Mouse (Mus musculus) kidney, embryonic 16.5 days (tissue): Measurements from ENCODE around the gene Srek1. TPM values are rescaled to one million over a fixed set of nuclear protein-coding genes. Genes with fewer than 3 reads are reported as not detected.

Source experiments
- ATAC-seq: fragments of 200-750 bp; cut with Nextera tagmentation; 2 replicates; pipeline ENCODE4 v1.8.0; 2017; ENCODE audit warnings: moderate TSS enrichment; ENCODE audit not compliant: low FRiP score, low TSS enrichment
- H3K27ac ChIP-seq: fragments of 300-500 bp; sonication (generic); 2 replicates; pipeline ENCODE4 v1.5.1; 2014; ENCODE audit warnings: low read length
- H3K27me3 ChIP-seq: fragments of 300-500 bp; sonication (generic); 2 replicates; pipeline ENCODE4 v1.6.1; 2014; ENCODE audit warnings: low read length, control low read depth, mixed read lengths; ENCODE audit not compliant: insufficient read depth
- H3K36me3 ChIP-seq: fragments of 300-500 bp; sonication (generic); 2 replicates; pipeline ENCODE4 v1.6.1; 2014; ENCODE audit warnings: low read length, control low read depth, mixed read lengths; ENCODE audit not compliant: insufficient read depth
- H3K4me1 ChIP-seq: fragments of 300-500 bp; sonication (generic); 2 replicates; pipeline ENCODE4 v1.6.1; 2014; ENCODE audit warnings: low read length, control low read depth, mixed read lengths; ENCODE audit not compliant: insufficient read depth
- H3K4me2 ChIP-seq: fragments of 300-500 bp; sonication (generic); replicated peaks from 2 replicates; pipeline ENCODE4 v1.6.1; 2014; ENCODE audit warnings: low read depth, low read length
- H3K4me3 ChIP-seq: fragments of 300-500 bp; sonication (generic); 2 replicates; pipeline ENCODE4 v1.5.1; 2014; ENCODE audit warnings: mild to moderate bottlenecking, low read length
- H3K9ac ChIP-seq: fragments of 300-500 bp; sonication (generic); replicated peaks from 2 replicates; pipeline ENCODE4 v1.6.1; 2014; ENCODE audit warnings: low read length
- H3K9me3 ChIP-seq: fragments of 300-500 bp; sonication (generic); 2 replicates; pipeline ENCODE4 v1.6.1; 2016; ENCODE audit warnings: low read length, control low read depth
- WGBS: fragments of 180-500 bp; shearing (Covaris S2); extraction: QIAGEN DNeasy Blood & Tissue Kit; methylation state at CpG from one replicate; pipeline ENCODE4 v1.1.7; 2014; 5-methylcytosine and 5-hydroxymethylcytosine counted together
- polyA plus RNA-seq: library from polyadenylated mRNA; unstranded; fragments of >200 nt; fragmentation: Nextera tagmentation; extraction: Ambion mirVana; gene quantifications from 2 replicates; pipeline ENCODE4 v1.2.1, GENCODE M21; 2015

The Srek1 gene
- polyA plus RNA-seq, 1 experiment from 2014 or later = 66.4 TPM

DNA sequence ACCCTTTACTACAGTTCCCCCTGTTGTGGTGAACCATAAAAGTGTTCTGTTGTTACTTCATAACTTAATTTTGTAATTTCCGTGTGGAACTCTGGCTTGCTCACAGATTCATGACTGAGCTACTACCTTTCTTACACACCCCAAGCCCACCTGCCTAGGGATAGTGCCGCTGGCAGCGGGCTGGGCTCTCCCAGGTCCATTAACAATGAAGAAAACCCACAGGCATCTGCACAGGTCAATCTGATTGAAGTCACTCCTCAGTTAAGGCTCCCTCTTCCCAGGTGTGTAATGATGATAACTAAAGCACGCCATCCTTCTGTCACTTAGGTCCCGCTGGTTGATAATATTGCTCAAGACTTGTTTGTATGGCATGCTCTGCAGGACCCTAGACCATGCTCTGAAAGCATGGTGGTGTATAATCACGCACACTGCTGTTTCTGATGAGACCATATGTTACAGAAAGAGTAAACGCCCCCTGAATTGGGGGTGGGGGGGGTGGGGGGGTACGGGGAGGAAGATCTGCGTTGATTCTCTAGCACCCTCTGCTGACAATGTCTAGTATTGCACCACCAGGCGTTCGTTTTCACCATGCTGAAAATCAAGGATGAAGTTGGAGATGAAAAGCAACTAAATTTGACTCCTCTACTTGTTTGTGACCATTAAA, 5.6 kb upstream of the Srek1 start:
- Histone ChIP-seq H3K36me3 (no peaks in the 10 kb centered on the region), H3K4me2 (no peak overlapping the region), H3K9ac (no peak overlapping the region), H3K4me1 (no peaks in the 10 kb centered on the region), H3K27ac (no peak overlapping the region), H3K9me3 (no peaks in the 10 kb centered on the region), H3K27me3 (no peaks in the 10 kb centered on the region), H3K4me3 (no peak overlapping the region)
- ATAC-seq = no peak
- WGBS = 39% methylated on average over 11 of the region's 11 CpGs

DNA sequence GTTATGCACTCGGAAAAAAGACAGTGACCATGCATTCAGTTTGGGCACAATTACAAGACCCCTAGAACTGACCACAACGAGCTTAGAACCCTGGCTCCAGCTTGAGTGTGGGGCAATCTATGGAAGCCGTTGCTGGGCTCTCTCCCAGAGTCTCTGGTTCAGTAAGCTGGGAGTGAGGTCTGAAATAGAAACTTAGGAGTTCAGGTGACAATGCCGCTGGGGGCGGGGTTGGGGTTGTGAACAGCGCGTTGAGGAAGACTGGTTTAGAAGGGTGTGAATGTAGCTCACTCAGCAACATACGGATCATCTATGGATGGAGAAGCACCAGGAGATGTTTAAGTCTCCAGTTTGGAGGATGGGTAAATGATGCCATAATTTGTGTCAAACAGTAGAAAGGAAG, 2.7 kb upstream of the Srek1 start:
- WGBS = 66% methylated on average over 8 of the region's 8 CpGs
- no peak overlapping the region for H3K9ac ChIP-seq
- H3K4me1 ChIP-seq = peaks cover 10% of the 10 kb centered on the region
- no peak for ATAC-seq
- H3K27me3 ChIP-seq = no peaks in the 10 kb centered on the region
- H3K4me2 ChIP-seq = no peak overlapping the region
- H3K9me3 ChIP-seq = no peaks in the 10 kb centered on the region
- H3K4me3 ChIP-seq = no peak overlapping the region
- H3K27ac ChIP-seq = no peak overlapping the region
- H3K36me3 ChIP-seq = no peaks in the 10 kb centered on the region

DNA sequence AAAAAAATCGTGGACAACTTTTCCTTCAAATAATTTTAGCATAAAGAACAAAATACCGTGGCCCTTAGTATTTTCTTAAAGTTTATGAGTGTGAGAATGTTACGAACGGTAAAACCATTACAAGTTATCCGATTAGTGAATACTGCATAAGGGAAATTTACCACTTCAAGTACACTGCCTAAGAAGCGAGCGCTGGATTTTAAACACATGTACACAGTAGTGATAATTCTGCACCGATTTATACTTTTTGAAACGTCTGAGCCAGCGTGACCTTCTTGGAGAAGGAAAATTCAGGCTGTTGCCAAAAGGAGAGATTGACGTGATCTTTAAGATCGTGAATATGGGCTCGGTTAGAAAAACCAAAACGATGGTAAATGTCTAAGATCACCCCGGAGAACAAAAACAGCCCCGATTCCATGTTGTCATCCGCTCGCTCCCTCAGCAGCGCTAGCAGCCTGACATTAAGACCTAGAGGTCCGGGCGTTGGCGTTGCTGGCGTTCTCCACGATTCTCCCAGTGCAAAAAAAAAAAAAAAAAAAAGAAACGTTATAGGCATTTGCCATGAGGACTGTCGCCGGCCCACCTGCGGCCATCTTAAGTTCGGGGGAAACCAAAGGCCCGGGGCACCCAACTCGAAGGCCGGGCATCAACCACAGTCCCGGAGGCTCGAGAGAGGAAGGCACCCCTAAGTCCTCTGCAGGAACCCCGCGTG, 845 bp downstream of the Srek1 start:
- ATAC-seq = peak; percentile 53; the same call in 1 of the 2 replicates
- H3K4me2 ChIP-seq = peak overlapping the region; percentile 75
- no peaks in the 10 kb centered on the region for H3K9me3 ChIP-seq
- H3K27me3 ChIP-seq = no peaks in the 10 kb centered on the region
- peak overlapping the region; percentile 58 for H3K4me3 ChIP-seq
- H3K4me1 ChIP-seq = peaks cover 25% of the 10 kb centered on the region
- H3K9ac ChIP-seq = peak overlapping the region; percentile 94
- WGBS = under 1% methylated on average over 36 of the region's 36 CpGs
- 0 out of 2 replicates have a peak, but pooled peaks cover 3% of the 10 kb centered on the region for H3K36me3 ChIP-seq
- peak overlapping the region; percentile 99 for H3K27ac ChIP-seq

DNA sequence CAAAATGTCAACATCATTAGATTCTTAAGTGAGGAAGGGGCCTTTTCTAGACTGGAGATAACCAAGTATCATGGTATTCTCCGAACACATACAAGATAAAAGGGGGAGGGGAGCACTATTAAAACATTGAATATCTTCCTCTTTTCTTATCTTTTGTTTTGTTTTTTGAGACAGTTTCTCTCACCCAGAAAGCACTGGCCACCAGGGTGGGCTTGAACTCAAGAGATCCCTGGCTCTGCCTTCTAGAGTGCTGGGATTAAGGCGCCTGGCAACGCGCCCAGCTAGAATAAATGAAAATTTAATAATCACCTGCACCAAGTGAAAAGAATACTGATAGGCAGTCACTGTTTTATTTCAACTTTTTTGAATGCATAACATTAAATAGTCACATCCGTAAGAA, 1.5 kb downstream of the Srek1 start:
- Histone ChIP-seq H3K27me3 (no peaks in the 10 kb centered on the region), H3K9ac (peak overlapping the region; percentile 67), H3K27ac (no peak overlapping the region), H3K9me3 (no peaks in the 10 kb centered on the region), H3K4me3 (peak overlapping the region; percentile 58), H3K36me3 (peaks cover 4% of the 10 kb centered on the region; the same call in 1 of the 2 replicates), H3K4me2 (peak overlapping the region; percentile 75), H3K4me1 (peaks cover 25% of the 10 kb centered on the region)
- no peak for ATAC-seq
- WGBS = 50% methylated on average over 5 of the region's 5 CpGs

DNA sequence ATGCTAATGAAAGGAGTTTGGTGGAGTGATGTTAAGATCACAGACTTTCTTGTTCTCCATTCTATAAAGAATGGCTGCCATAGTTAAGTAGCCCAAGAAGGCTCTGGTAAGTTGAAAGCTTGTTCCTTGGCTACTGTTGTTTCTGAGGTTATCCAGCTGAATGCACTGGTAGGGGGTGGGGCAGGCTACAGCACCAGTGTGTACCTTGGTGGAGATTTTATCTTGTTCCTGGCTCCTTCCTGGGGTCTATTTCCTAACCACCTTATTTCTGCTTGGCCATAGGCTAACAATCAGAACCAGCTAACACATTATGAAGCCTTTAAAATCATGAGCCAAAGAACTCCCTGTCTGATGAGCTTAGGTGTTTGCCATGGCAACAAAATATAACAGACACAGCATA, 3.6 kb downstream of the Srek1 start:
- no peaks in the 10 kb centered on the region for H3K9me3 ChIP-seq
- ATAC-seq = no peak
- no peak overlapping the region for H3K9ac ChIP-seq
- H3K27ac ChIP-seq = no peak overlapping the region
- no peak overlapping the region for H3K4me2 ChIP-seq
- H3K4me3 ChIP-seq = no peak overlapping the region
- no peaks in the 10 kb centered on the region for H3K27me3 ChIP-seq
- H3K36me3 ChIP-seq = peaks cover 12% of the 10 kb centered on the region; the same call in 1 of the 2 replicates
- H3K4me1 ChIP-seq = peaks cover 25% of the 10 kb centered on the region

DNA sequence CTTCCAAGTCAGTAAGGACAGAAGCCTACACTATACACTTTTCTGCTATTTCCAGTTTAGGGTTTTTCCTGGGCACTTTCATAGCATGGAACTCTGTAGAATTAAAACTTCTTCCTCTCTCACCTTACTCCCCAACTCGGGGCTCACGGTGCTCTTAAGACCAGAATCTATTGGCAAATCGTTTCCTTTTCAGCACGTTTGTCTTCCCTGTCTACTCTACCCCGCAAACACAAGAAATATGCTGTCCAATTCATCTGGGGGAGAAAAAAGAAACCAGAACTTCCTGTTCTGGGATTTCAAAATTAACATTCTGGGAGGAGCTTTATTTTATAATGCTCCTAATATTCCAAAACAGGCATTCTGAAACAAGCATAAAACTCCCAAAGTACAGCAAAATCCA, 6.5 kb downstream of the Srek1 start:
- Histone ChIP-seq H3K4me1 (peaks cover 24% of the 10 kb centered on the region), H3K4me2 (no peak overlapping the region), H3K9me3 (no peaks in the 10 kb centered on the region), H3K9ac (no peak overlapping the region), H3K27ac (no peak overlapping the region), H3K27me3 (no peaks in the 10 kb centered on the region), H3K36me3 (peaks cover 18% of the 10 kb centered on the region), H3K4me3 (no peak overlapping the region)
- ATAC-seq = no peak
- WGBS = 65% methylated on average over 5 of the region's 5 CpGs

DNA sequence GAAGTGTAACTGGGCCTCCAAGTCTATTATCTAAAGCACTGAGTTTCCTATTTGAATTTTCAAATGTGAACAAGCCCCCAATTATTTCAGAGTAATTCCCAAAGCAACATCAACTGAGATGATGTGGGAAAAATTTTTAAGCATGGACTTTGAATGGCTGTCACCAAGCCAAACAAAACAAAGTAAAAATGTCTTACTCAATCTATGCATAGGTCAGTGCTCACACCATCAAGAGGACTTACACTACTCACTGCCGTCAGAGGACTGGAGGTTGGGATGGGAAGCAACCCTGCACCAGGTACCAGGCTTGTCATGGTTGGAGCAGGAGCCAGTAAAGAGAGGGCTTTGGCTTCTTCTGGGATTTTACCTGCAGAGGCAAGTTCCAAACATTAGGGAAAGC, 10.8 kb downstream of the Srek1 start:
- H3K4me3 ChIP-seq = no peak overlapping the region
- H3K36me3 ChIP-seq = peaks cover 41% of the 10 kb centered on the region
- no peak overlapping the region for H3K4me2 ChIP-seq
- H3K27me3 ChIP-seq = no peaks in the 10 kb centered on the region
- no peak overlapping the region for H3K27ac ChIP-seq
- WGBS = 49% methylated on average over 1 of the region's 1 CpGs
- H3K9ac ChIP-seq = no peak overlapping the region
- H3K4me1 ChIP-seq = no peaks in the 10 kb centered on the region
- no peak for ATAC-seq
- H3K9me3 ChIP-seq = no peaks in the 10 kb centered on the region

DNA sequence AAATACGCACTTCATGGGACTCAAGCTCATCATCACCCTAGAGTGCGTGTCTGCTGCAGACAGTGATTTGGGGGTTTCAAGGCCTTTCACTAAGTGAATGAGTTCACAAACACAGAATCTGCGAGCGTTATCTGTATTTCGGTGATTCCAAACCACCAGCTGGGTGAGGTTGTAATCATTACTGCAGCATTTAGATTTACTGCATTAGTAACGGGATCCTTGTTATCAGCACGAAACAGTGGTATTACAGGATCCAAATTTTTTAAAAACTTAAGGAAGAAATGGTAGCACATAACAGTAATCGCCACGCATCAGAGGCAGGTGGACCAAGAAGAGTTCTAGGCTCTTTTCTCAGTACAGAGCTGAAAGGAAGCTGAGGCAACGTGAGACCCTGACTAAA, 12.4 kb downstream of the Srek1 start:
- no peak overlapping the region for H3K4me2 ChIP-seq
- H3K4me3 ChIP-seq = no peak overlapping the region
- 87% methylated on average over 10 of the region's 10 CpGs for WGBS
- H3K9me3 ChIP-seq = no peaks in the 10 kb centered on the region
- no peak overlapping the region for H3K27ac ChIP-seq
- ATAC-seq = no peak
- no peak overlapping the region for H3K9ac ChIP-seq
- H3K27me3 ChIP-seq = no peaks in the 10 kb centered on the region
- H3K4me1 ChIP-seq = no peaks in the 10 kb centered on the region
- peaks cover 46% of the 10 kb centered on the region for H3K36me3 ChIP-seq

DNA sequence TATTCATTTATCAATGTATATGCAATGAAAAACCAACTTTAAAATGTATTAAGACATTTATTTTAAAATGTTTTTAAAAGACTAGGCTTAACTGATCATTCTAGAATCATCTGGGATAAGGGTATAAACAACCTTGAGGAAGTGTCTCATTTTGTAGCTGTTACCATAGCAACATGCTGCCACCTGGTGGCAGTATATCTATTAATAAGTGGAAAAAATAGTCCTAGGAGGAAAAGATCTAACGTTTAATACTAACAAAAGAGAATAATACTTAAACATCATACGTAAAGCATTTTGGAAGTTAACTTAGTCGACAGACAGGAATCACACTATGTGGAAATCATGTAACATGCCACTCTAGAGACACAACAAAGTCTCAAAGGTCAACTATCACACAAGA, 23.0 kb downstream of the Srek1 start:
- Histone ChIP-seq H3K4me3 (no peak overlapping the region), H3K4me1 (no peaks in the 10 kb centered on the region), H3K9me3 (no peaks in the 10 kb centered on the region), H3K4me2 (no peak overlapping the region), H3K9ac (no peak overlapping the region), H3K36me3 (peaks cover 39% of the 10 kb centered on the region), H3K27me3 (no peaks in the 10 kb centered on the region), H3K27ac (no peak overlapping the region)
- 63% methylated on average over 3 of the region's 3 CpGs for WGBS
- no peak for ATAC-seq

DNA sequence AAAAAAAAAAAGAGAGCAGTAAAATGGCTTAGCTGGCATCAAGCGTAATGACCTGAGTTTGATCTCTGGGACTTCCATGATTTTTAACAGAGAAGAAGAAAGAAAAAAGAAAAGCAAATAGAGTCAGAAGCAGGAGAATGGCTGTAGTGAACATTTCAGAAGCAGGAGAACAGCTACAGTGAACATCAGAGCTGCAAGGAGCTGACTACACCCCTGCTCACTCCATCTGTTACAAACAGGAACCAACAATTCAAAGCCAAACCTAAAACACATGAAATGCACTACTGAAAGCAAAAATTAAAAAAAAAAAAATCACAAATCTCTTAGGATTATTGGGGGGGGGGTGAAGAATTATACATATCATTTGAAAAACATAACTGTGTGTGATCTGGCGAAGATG, 28.7 kb downstream of the Srek1 start:
- Histone ChIP-seq H3K27ac (no peak overlapping the region), H3K9ac (no peak overlapping the region), H3K4me3 (no peak overlapping the region), H3K9me3 (no peaks in the 10 kb centered on the region), H3K27me3 (no peaks in the 10 kb centered on the region), H3K4me2 (no peak overlapping the region), H3K36me3 (peaks cover 57% of the 10 kb centered on the region), H3K4me1 (no peaks in the 10 kb centered on the region)
- no peak for ATAC-seq
- 93% methylated on average over 2 of the region's 2 CpGs for WGBS
